Mouse (Mus musculus): ENCODE measurements around the gene Abtb2.

- TF ChIP-seq MAFK (IDR thresholded peaks at IDR 0.05; ENCODE audit: insufficient read depth, low read depth, low read length) (no peak), ZNF384 (IDR thresholded peaks at IDR 0.05; ENCODE audit: low read depth, low read length) (no peak), HCFC1 (IDR thresholded peaks at IDR 0.05; ENCODE audit: borderline replicate concordance, insufficient read depth, low read length) (no peak), ZC3H11A (IDR thresholded peaks at IDR 0.05; ENCODE audit: borderline replicate concordance, low read depth, low read length) (no peak)
These were observed 14.6 kb downstream of the Abtb2 start for GRCm38 (mm10) chr2:103580756-103581155.

Measured in ES-E14 (cell line).